In genomic region chr4:62389592-62390512, GRCm38 (mm10) we compare ENCODE assay signal across 22 mouse cellular contexts. TPM values are rescaled to one million over a fixed set of nuclear protein-coding genes. Genes with fewer than 3 reads are reported as not detected.
DNase-seq lines count a peak whose midpoint lies in the region; ATAC-seq and TF ChIP-seq lines count a peak whose summit lies in the region.
"Had no signal": no experiment of that assay in that cellular context is flagged by ENCODE, and none has a peak within 500 bp of the region (broad histone marks: within the 10 kb centered on the region; RNA-seq: fewer than 3 reads in every experiment).

No protein-coding gene starts in this region.

- TF ChIP-seq CTCF in stomach, postnatal 0 days (IDR thresholded peaks at IDR 0.05; ENCODE audit: low read depth), result no peak

- peaks cover 83% of the 10 kb centered on the region for H3K36me3 ChIP-seq in liver, embryonic 12.5 days
- H3K36me3 ChIP-seq in stomach, postnatal 0 days (ENCODE audit: control insufficient read depth, insufficient read depth, low read length), result peaks cover 21% of the 10 kb centered on the region
- H3K36me3 ChIP-seq in hindbrain, embryonic 10.5 days, result peaks cover 88% of the 10 kb centered on the region

- no peaks in the 10 kb centered on the region for H3K9me3 ChIP-seq in liver, embryonic 12.5 days (replicated peaks)
- H3K9me3 ChIP-seq in stomach, postnatal 0 days (ENCODE audit: control insufficient read depth, low read length), result no peaks in the 10 kb centered on the region
- no peaks in the 10 kb centered on the region for H3K9me3 ChIP-seq in hindbrain, embryonic 10.5 days
- H3K9me3 ChIP-seq: embryonic facial prominence, embryonic 13.5 days; forebrain, embryonic 10.5 days; heart, embryonic 13.5 days; limb, embryonic 13.5 days; midbrain, embryonic 13.5 days had no signal

- ATAC-seq in erythroid progenitor cell, adult 5-6 weeks (replicated peaks; ENCODE audit: low FRiP score, poor library complexity, severe bottlenecking), result peak; percentile 58
- peak; percentile 59 for ATAC-seq in liver, embryonic 12.5 days
- ATAC-seq in stomach, postnatal 0 days (ENCODE audit: low FRiP score, low TSS enrichment), result peak; percentile 72
- ATAC-seq: hindbrain, embryonic 16.5 days; midbrain, embryonic 13.5 days had no signal

- no peak overlapping the region for H3K27ac ChIP-seq in liver, embryonic 12.5 days
- no peak overlapping the region for H3K27ac ChIP-seq in stomach, postnatal 0 days (replicated peaks)
- H3K27ac ChIP-seq in hindbrain, embryonic 10.5 days, result no peak overlapping the region
- H3K27ac ChIP-seq: embryonic facial prominence, embryonic 13.5 days; forebrain, embryonic 10.5 days; gastrocnemius, adult 2 months; heart, embryonic 13.5 days; limb, embryonic 13.5 days; macrophage; midbrain, embryonic 13.5 days had no signal

- H3K9ac ChIP-seq in liver, embryonic 12.5 days, result no peak overlapping the region
- no peak overlapping the region for H3K9ac ChIP-seq in stomach, postnatal 0 days (ENCODE audit: low read length)
- H3K9ac ChIP-seq: embryonic facial prominence, embryonic 13.5 days; heart, embryonic 13.5 days; limb, embryonic 13.5 days; midbrain, embryonic 13.5 days had no signal

- H3K4me1 ChIP-seq in liver, embryonic 12.5 days, result peaks cover 14% of the 10 kb centered on the region
- no peaks in the 10 kb centered on the region for H3K4me1 ChIP-seq in stomach, postnatal 0 days (replicated peaks; ENCODE audit: control insufficient read depth, insufficient read depth)
- H3K4me1 ChIP-seq in hindbrain, embryonic 10.5 days (replicated peaks), result no peaks in the 10 kb centered on the region; the same call in 1 of the 2 replicates
- H3K4me1 ChIP-seq: embryonic facial prominence, embryonic 13.5 days; heart, embryonic 13.5 days; limb, embryonic 13.5 days; midbrain, embryonic 13.5 days had no signal

- DNase-seq in kidney, postnatal 36 days, result peak; percentile 25 to 47
- no peak for DNase-seq in kidney, postnatal 4 days
- no peak for DNase-seq in stomach, postnatal 0 days (ENCODE audit: low spot score)
- DNase-seq in hindbrain, embryonic 10.5 days (ENCODE audit: low spot score), result no peak
- DNase-seq in cerebellum, adult 18-20 months, result no peak
- DNase-seq: adrenal gland, postnatal 36 days; cerebellum, adult 8-10 months; gastrocnemius, adult 2 months; heart, postnatal 36 days; retina, postnatal 1 day; right cerebral cortex, postnatal 4 days; thymus, postnatal 4 days had no signal

- 62% methylated on average over 5 of the region's 5 CpGs for WGBS in liver, embryonic 12.5 days (ENCODE audit: insufficient replicate concordance)
- WGBS in stomach, postnatal 0 days, result 56% methylated on average over 5 of the region's 5 CpGs
- 89% methylated on average over 5 of the region's 5 CpGs for WGBS in hindbrain, embryonic 10.5 days

- H3K4me2 ChIP-seq in liver, embryonic 12.5 days, result no peak overlapping the region
- no peak overlapping the region for H3K4me2 ChIP-seq in stomach, postnatal 0 days (replicated peaks; ENCODE audit: low read depth)
- H3K4me2 ChIP-seq: embryonic facial prominence, embryonic 13.5 days; heart, embryonic 13.5 days; limb, embryonic 13.5 days; midbrain, embryonic 13.5 days had no signal

- no peak overlapping the region for H3K4me3 ChIP-seq in liver, embryonic 12.5 days
- H3K4me3 ChIP-seq in stomach, postnatal 0 days (ENCODE audit: low read depth, low read length), result no peak overlapping the region
- no peak overlapping the region for H3K4me3 ChIP-seq in hindbrain, embryonic 10.5 days
- H3K4me3 ChIP-seq: embryonic facial prominence, embryonic 13.5 days; forebrain, embryonic 10.5 days; gastrocnemius, adult 2 months; heart, embryonic 13.5 days; limb, embryonic 13.5 days; midbrain, embryonic 13.5 days had no signal

- no peak for TF ChIP-seq EP300 in stomach, postnatal 0 days (optimal IDR thresholded peaks at IDR 0.05)

- no peaks in the 10 kb centered on the region for H3K27me3 ChIP-seq in liver, embryonic 12.5 days (replicated peaks)
- no peaks in the 10 kb centered on the region for H3K27me3 ChIP-seq in stomach, postnatal 0 days (ENCODE audit: control insufficient read depth, insufficient read depth, low read length)
- no peaks in the 10 kb centered on the region for H3K27me3 ChIP-seq in hindbrain, embryonic 10.5 days (ENCODE audit: insufficient read depth, poor library complexity, severe bottlenecking)
- H3K27me3 ChIP-seq: embryonic facial prominence, embryonic 13.5 days; heart, embryonic 13.5 days; limb, embryonic 13.5 days; midbrain, embryonic 13.5 days had no signal

RNA-seq across cellular contexts. Expression of gene Cdc26, which starts 18.6 kb away (rescaled TPM):
- total RNA-seq in erythroid progenitor cell, adult 5-6 weeks (2015; ENCODE audit: low replicate concordance), result 54.5 and 68.1 TPM in 2 replicates
- total RNA-seq in erythroid progenitor cell, adult 5-6 weeks (2017; ENCODE audit: low replicate concordance), result 17.9 and 37.6 TPM in 2 replicates
- polyA plus RNA-seq in liver, embryonic 12.5 days (2016; fragmentation: Nextera tagmentation; extraction: Ambion mirVana), result 94.4 and 95.5 TPM in 2 replicates
- 83.6 and 91.5 TPM in 2 replicates for polyA plus RNA-seq in stomach, postnatal 0 days (2015; fragmentation: Nextera tagmentation; extraction: Ambion mirVana)
- 176 and 179 TPM in 2 replicates for polyA plus RNA-seq in hindbrain, embryonic 10.5 days (2016; fragmentation: Nextera tagmentation; extraction: Ambion mirVana)

RNA-seq across cellular contexts. Expression of gene Prpf4, which starts 18.7 kb away (rescaled TPM):
- total RNA-seq in erythroid progenitor cell, adult 5-6 weeks (2015; ENCODE audit: low replicate concordance), result 12.6 and 15.9 TPM in 2 replicates
- 13.6 and 14.2 TPM in 2 replicates for total RNA-seq in erythroid progenitor cell, adult 5-6 weeks (2017; ENCODE audit: low replicate concordance)
- polyA plus RNA-seq in liver, embryonic 12.5 days (2016; fragmentation: Nextera tagmentation; extraction: Ambion mirVana), result 18.5 and 18.8 TPM in 2 replicates
- polyA plus RNA-seq in stomach, postnatal 0 days (2015; fragmentation: Nextera tagmentation; extraction: Ambion mirVana), result 7.5 and 7.6 TPM in 2 replicates
- polyA plus RNA-seq in hindbrain, embryonic 10.5 days (2016; fragmentation: Nextera tagmentation; extraction: Ambion mirVana), result 26.8 and 35.2 TPM in 2 replicates

RNA-seq across cellular contexts. Expression of gene Slc31a1, which starts 29.3 kb away (rescaled TPM):
- total RNA-seq in erythroid progenitor cell, adult 5-6 weeks (2015; ENCODE audit: low replicate concordance), result 6.7 and 10.1 TPM in 2 replicates
- 4.2 and 4.5 TPM in 2 replicates for total RNA-seq in erythroid progenitor cell, adult 5-6 weeks (2017; ENCODE audit: low replicate concordance)
- 45.8 and 45.9 TPM in 2 replicates for polyA plus RNA-seq in liver, embryonic 12.5 days (2016; fragmentation: Nextera tagmentation; extraction: Ambion mirVana)
- polyA plus RNA-seq in stomach, postnatal 0 days (2015; fragmentation: Nextera tagmentation; extraction: Ambion mirVana), result 51.4 and 55.0 TPM in 2 replicates
- polyA plus RNA-seq in hindbrain, embryonic 10.5 days (2016; fragmentation: Nextera tagmentation; extraction: Ambion mirVana), result 48.5 and 53.9 TPM in 2 replicates

RNA-seq across cellular contexts. Expression of gene Fkbp15, which starts 29.5 kb away (rescaled TPM):
- 23.1 and 29.9 TPM in 2 replicates for total RNA-seq in erythroid progenitor cell, adult 5-6 weeks (2015; ENCODE audit: low replicate concordance)
- total RNA-seq in erythroid progenitor cell, adult 5-6 weeks (2017; ENCODE audit: low replicate concordance), result 35.2 and 49.7 TPM in 2 replicates
- 18.6 and 21.1 TPM in 2 replicates for polyA plus RNA-seq in liver, embryonic 12.5 days (2016; fragmentation: Nextera tagmentation; extraction: Ambion mirVana)
- 15.0 and 16.2 TPM in 2 replicates for polyA plus RNA-seq in stomach, postnatal 0 days (2015; fragmentation: Nextera tagmentation; extraction: Ambion mirVana)
- 20.3 and 21.8 TPM in 2 replicates for polyA plus RNA-seq in hindbrain, embryonic 10.5 days (2016; fragmentation: Nextera tagmentation; extraction: Ambion mirVana)

RNA-seq across cellular contexts. Expression of gene Rnf183, which starts 45.2 kb away (rescaled TPM):
- total RNA-seq in erythroid progenitor cell, adult 5-6 weeks (2015; ENCODE audit: low replicate concordance), result not detected in 2 replicates
- total RNA-seq in erythroid progenitor cell, adult 5-6 weeks (2017; ENCODE audit: low replicate concordance), result not detected in 2 replicates
- not detected in 2 replicates for polyA plus RNA-seq in liver, embryonic 12.5 days (2016; fragmentation: Nextera tagmentation; extraction: Ambion mirVana)
- polyA plus RNA-seq in stomach, postnatal 0 days (2015; fragmentation: Nextera tagmentation; extraction: Ambion mirVana), result 0.23 and 0.24 TPM in 2 replicates
- polyA plus RNA-seq in hindbrain, embryonic 10.5 days (2016; fragmentation: Nextera tagmentation; extraction: Ambion mirVana), result not detected in 2 replicates
- total RNA-seq: gastrocnemius, adult 2 months; granulocyte monocyte progenitor cell, adult 5-6 weeks; heart, postnatal 36 days had no signal
- polyA plus RNA-seq: embryonic facial prominence, embryonic 13.5 days; heart, embryonic 13.5 days; limb, embryonic 13.5 days; macrophage had no signal

Comparison
In these comparisons a context has a peak if more than half of its experiments do, and no peak if none do; other contexts are left out.
1. DNase-seq: peak in kidney, postnatal 36 days (2 of 2); none in kidney, postnatal 4 days (0 of 2), stomach, postnatal 0 days (single experiment), hindbrain, embryonic 10.5 days (single experiment) and cerebellum, adult 18-20 months (0 of 2).
2. Peak in every context shown above with its lines, with median percentiles within 50 percentile points of each other: ATAC-seq.